Mouse (Mus musculus) forebrain, embryonic 13.5 days (tissue): ENCODE measurements around the gene Pacsin3. TPM values are rescaled to one million over a fixed set of nuclear protein-coding genes. Genes with fewer than 3 reads are reported as not detected.

Experiments
- ATAC-seq: fragments of 200-750 bp; cut with Nextera tagmentation; 2 replicates; pipeline ENCODE4 v1.8.0; 2017
- H3K27ac ChIP-seq: fragments of 300-500 bp; sonication (generic); 2 replicates; pipeline ENCODE4 v1.5.1; 2015; ENCODE audit warnings: inconsistent platforms, mild to moderate bottlenecking, moderate library complexity
- H3K27me3 ChIP-seq: fragments of 300-500 bp; sonication (generic); 2 replicates; pipeline ENCODE4 v1.6.1; 2015; ENCODE audit warnings: mild to moderate bottlenecking, inconsistent platforms
- H3K36me3 ChIP-seq: fragments of 300-500 bp; sonication (generic); 2 replicates; pipeline ENCODE4 v1.6.1; 2015; ENCODE audit warnings: mild to moderate bottlenecking, inconsistent platforms; ENCODE audit not compliant: poor library complexity, severe bottlenecking
- H3K4me1 ChIP-seq: fragments of 300-500 bp; sonication (generic); 2 replicates; pipeline ENCODE4 v1.6.1; 2015; ENCODE audit warnings: inconsistent platforms
- H3K4me2 ChIP-seq: fragments of 300-500 bp; sonication (generic); 2 replicates; pipeline ENCODE4 v1.6.1; 2015; ENCODE audit warnings: inconsistent platforms, mild to moderate bottlenecking, moderate library complexity
- H3K4me3 ChIP-seq: fragments of 300-500 bp; sonication (generic); 2 replicates; pipeline ENCODE4 v1.5.1; 2015; ENCODE audit warnings: mild to moderate bottlenecking, inconsistent platforms
- H3K9ac ChIP-seq: fragments of 300-500 bp; sonication (generic); 2 replicates; pipeline ENCODE4 v1.6.1; 2015; ENCODE audit warnings: mild to moderate bottlenecking, inconsistent platforms
- H3K9me3 ChIP-seq: fragments of 300-500 bp; sonication (generic); replicated peaks from 2 replicates; pipeline ENCODE4 v1.6.1; 2016; ENCODE audit warnings: inconsistent platforms
- WGBS: fragments of 180-500 bp; shearing (Covaris S2); methylation state at CpG from one replicate; pipeline ENCODE4 v1.1.7; 2015; 5-methylcytosine and 5-hydroxymethylcytosine counted together
- polyA plus RNA-seq: library from polyadenylated mRNA; unstranded; fragments of >200 nt; fragmentation: Nextera tagmentation; extraction: Ambion mirVana; gene quantifications from 2 replicates; pipeline ENCODE4 v1.2.1, GENCODE M21; 2015

The Pacsin3 gene
- polyA plus RNA-seq, 1 experiment from 2014 or later: 23.4 TPM

DNA sequence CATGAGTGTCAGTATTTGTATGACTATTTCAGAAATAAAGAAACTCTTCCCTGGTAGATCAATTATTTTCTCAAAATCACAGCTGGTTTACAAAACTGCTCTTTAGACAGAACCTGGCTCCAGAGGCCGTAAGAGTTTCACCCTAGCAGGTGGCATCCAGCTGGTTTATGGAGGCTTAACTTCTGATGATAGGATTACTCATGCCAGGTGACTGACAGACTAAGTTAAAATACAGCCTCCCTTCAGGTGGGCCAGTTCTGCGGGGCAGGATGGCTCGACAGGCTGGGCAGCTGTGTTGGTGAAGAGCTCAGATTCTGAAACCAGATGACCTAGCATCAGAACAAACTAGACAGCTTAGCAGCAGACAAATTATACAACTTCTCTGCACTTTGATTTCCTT is 53.8 kb downstream of the Pacsin3 start:
- Histone ChIP-seq H3K4me1 (peaks cover 12% of the 10 kb centered on the region; the same call in 1 of the 2 replicates), H3K36me3 (no peaks in the 10 kb centered on the region), H3K27me3 (no peaks in the 10 kb centered on the region), H3K27ac (no peak overlapping the region), H3K9ac (no peak overlapping the region), H3K9me3 (no peaks in the 10 kb centered on the region), H3K4me2 (no peak overlapping the region), H3K4me3 (no peak overlapping the region)
- ATAC-seq: no peak
- 67% methylated on average over 3 of the region's 3 CpGs for WGBS

DNA sequence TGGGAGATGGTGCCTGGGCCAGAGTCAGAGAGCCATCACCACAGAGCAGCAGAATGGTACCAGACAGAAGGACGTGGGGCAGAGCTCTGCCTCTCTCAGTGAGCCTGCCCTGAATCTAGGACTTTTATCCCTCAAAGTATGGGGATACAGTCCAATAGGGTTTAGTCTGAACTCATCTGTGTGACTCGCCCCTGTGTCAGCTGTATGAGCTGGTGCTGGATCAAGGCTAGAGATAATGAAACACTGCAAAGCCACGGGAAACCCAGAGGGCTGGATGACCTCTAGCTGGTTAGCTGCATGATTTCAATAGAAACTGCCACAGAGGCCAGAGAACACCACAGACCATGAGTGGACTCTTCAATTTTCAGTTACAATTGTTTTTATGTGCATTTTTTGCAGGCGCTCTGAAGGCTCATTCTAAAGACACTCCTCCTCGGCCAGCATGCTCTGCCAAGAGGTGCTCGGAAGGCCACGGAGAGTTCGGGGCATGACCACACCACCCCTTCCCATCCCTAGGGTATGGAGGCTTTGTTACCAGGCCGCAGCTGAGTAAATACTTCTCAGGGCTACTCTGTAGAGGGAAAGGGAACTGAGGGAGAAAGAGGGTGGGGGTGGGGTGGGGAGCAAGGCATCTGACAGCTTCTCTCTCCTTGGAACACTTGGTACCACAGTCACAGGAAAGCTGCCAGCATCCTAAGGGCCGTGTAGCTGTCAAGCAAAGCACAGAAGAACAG is 57.0 kb downstream of the Pacsin3 start:
- Histone ChIP-seq H3K4me3 (no peak overlapping the region), H3K36me3 (peaks cover 2% of the 10 kb centered on the region; the same call in 1 of the 2 replicates), H3K27ac (peak overlapping the region; percentile 31; the same call in 1 of the 2 replicates), H3K4me2 (no peak overlapping the region), H3K27me3 (no peaks in the 10 kb centered on the region), H3K9ac (no peak overlapping the region), H3K9me3 (no peaks in the 10 kb centered on the region), H3K4me1 (peaks cover 8% of the 10 kb centered on the region; the same call in 1 of the 2 replicates)
- no peak for ATAC-seq
- WGBS: 49% methylated on average over 10 of the region's 10 CpGs

DNA sequence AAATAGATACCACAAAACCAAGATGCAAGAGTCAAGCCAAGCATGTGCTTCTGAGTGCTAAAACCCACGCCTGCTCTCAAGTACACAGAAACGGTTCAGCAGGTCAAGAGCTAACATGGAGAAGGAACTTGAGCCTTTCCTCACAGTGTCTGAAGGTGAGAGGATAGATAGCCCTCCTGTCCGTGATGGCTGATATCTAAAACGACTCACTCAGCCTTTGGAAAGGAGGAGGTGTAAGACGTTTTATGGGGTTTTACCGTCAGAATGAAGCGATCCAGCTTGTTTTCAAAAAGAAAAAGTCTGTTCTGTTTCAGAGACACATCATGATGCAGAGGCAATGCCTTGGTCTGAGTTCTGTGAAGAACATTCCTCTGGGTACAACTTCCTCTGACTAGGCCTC is 58.4 kb downstream of the Pacsin3 start:
- no peak overlapping the region for H3K27ac ChIP-seq
- peaks cover 2% of the 10 kb centered on the region; the same call in 1 of the 2 replicates for H3K36me3 ChIP-seq
- H3K4me1 ChIP-seq: peaks cover 8% of the 10 kb centered on the region; the same call in 1 of the 2 replicates
- H3K4me2 ChIP-seq: no peak overlapping the region
- WGBS: 94% methylated on average over 7 of the region's 7 CpGs
- H3K9me3 ChIP-seq: no peaks in the 10 kb centered on the region
- ATAC-seq: no peak
- H3K27me3 ChIP-seq: no peaks in the 10 kb centered on the region
- no peak overlapping the region for H3K9ac ChIP-seq
- H3K4me3 ChIP-seq: no peak overlapping the region

Other genes with a start within 250 kb of the Pacsin3 start
- gene Rapsn, start 220.3 kb upstream of the Pacsin3 start, polyA plus RNA-seq: 0.72 and 1.8 TPM in 2 replicates
- gene Psmc3, start 201.9 kb upstream of the Pacsin3 start, polyA plus RNA-seq: 276 and 277 TPM in 2 replicates
- 19.7 and 21.0 TPM in 2 replicates for gene Slc39a13, start 185.5 kb upstream of the Pacsin3 start, polyA plus RNA-seq
- gene Spi1, start 173.6 kb upstream of the Pacsin3 start, polyA plus RNA-seq: 2.5 and 2.8 TPM in 2 replicates
- gene Mybpc3, start 137.8 kb upstream of the Pacsin3 start, polyA plus RNA-seq: 0.23 TPM in 1 of 2 replicates, not detected in the other
- 34.1 and 38.5 TPM in 2 replicates for gene Madd, start 72.1 kb upstream of the Pacsin3 start, polyA plus RNA-seq
- gene Nr1h3, start 53.1 kb upstream of the Pacsin3 start, polyA plus RNA-seq: 1.4 and 1.9 TPM in 2 replicates
- 30.2 and 33.3 TPM in 2 replicates for gene Acp2, start 53.1 kb upstream of the Pacsin3 start, polyA plus RNA-seq
- gene Ddb2, start 19.0 kb upstream of the Pacsin3 start, polyA plus RNA-seq: 11.8 and 12.0 TPM in 2 replicates
- 78.4 and 84.3 TPM in 2 replicates for gene Arfgap2, start 9.0 kb downstream of the Pacsin3 start, polyA plus RNA-seq
- gene 1110051M20Rik, start 188.8 kb downstream of the Pacsin3 start, polyA plus RNA-seq: 137 and 149 TPM in 2 replicates
- 10.3 and 11.3 TPM in 2 replicates for gene Lrp4, start 201.6 kb downstream of the Pacsin3 start, polyA plus RNA-seq